Mouse (Mus musculus) mesoderm, embryonic 11.5 days (tissue): ENCODE data around the gene Bhmt.

Experiments used
- DNase-seq: peaks from one replicate; pipeline ENCODE4 v3.0.0-alpha.2; 2012; ENCODE audit warnings: low read depth, low spot score

Bhmt gene

DNA sequence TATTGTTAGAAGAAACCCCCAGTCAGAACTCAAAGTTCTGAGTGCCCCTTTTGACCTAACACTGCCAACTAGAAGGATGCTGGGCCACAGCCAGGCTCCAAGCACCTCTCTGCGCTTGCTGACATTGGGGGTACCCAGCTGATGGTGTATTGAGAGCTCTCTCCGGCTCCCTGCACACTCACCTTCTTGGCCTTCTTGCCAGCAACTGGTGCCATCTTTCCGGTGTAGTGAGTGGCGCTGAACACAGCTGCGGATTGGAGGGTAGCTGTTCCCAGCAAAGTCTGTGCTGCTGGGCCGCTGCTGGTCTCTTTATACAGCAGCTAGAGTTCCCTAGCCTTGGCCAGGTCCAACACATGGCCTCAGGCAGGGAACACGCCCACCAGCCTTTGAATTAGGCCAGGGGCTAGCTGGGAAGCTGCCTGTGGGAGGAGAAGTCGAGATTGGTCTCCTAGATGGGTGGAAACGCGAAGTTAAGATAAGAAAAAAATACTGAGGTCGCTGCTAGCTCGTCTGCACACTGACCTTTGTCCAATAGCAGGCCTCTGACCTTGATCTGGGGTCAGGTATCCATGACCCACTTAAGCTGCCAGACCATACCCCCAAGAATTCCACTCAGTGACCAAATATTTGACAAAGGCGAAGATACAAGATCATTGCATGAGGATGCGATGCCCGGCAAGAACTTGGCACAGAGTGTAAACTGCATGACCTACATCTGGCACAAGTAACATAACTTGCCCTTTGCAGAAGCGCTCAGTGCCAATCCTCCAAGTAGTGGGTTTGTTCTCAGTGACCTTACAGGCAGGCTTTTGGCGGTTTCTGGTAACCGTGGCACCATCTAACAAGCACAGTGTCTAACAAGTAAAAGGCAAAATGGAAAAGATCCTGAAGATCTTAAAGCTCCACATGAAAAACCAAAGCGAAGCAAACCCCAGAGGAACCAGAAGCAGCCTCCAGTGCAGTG is at the start of gene Bhmt:
Gene Bhmt, minus strand, starts transcription at position 680 of the 964 bp plus-strand sequence.
- DNase-seq, result no peak

DNA sequence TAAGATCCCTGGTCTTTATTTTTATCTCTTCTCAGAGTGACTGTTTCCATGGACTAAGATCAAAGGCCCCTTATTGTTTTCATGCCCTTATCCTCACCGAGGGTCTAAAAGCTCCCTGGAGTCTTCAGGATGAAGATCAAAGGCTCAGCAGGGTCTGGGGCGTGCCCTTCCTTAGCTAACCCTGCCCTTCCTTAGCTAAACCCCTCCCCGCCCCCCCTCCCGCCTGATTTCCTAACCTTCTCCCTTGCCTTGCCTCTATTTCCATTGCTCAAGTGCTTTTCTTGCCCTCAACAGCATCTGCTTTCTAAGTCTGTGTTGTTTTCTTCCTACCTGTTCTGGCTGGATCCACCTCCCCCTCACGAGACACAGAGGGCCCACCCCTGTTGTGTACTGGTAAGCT is 49.6 kb upstream of the Bhmt start:
- peak; percentile 18 for DNase-seq

- DNase-seq, result no peak
Measured at GRCm38 (mm10) chr13:93685226-93685625, 47.5 kb upstream of the Bhmt start.

DNA sequence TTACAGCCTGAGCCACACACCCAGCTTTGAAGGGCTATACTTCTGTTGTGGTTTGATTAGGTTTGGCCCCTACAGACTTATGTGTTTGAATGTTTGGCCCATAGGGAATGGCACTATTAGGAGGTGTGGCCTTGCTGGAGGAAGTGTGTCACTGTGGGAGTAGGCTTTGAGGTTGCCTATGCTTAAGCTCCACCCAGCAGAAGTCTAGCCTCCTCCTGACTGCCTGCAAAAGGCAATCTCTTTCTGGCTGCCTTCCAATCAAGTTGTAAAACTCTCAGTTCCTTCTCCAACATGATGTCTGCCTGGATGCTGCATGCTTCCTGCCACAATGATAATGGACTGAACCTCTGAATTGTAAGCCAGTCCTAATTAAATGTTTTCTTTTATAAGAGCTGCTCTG is 45.6 kb upstream of the Bhmt start:
- DNase-seq, result no peak

GRCm38 (mm10) chr13:93676864-93677263 is 39.1 kb upstream of the Bhmt start:
- DNase-seq, result no peak

DNA sequence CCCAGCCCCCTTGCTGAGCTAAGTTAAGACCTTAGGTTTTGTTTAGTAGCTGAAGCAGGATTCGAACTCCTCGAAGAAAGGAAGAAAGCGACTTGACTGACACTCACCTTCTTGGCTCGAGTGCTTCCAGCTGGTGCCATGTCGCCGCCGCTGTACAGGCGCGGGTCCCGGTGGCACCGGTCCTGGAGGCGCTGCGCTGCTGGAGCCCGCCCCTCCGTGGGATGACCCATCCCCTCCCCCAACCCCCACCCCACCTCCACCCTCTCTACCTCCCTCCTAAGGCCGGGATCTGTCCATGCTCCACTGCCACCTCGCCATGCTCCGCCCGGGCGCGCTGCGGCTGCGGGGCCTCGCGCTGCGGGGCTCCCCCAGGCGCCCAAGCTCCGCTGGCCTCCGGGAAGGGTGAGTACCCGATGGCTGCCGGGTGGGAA is 36.4 kb upstream of the Bhmt start, which contains the start of the genes Bhmt2 and Dmgdh:
Gene Bhmt2, minus strand, starts transcription at position 172 of the 431 bp plus-strand sequence.
Gene Dmgdh, plus strand, starts transcription at position 303 of the 431 bp plus-strand sequence.
- no peak for DNase-seq

DNA sequence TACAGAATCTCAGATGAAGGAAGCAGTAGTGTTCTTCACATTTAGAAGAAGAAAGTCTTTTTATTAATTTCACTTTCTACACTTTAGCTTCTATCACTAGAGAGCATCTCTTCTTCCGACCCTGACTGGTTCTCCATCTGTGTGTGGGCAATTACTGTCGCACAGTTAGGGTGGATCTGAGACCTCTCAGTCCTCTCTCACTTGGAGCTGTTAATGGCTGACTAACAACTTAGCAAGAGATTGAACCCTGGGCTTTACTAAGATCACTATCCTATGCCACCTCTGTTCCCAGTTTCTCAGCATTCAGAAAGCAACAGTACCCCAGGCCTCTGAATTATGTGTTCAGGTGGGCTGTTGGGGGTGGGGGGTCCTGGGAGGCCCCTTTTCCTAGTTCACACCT is 35.5 kb upstream of the Bhmt start:
- no peak for DNase-seq

- no peak for DNase-seq
Measured at GRCm38 (mm10) chr13:93672371-93672770, 34.6 kb upstream of the Bhmt start.

GRCm38 (mm10) chr13:93667586-93667985 is 29.8 kb upstream of the Bhmt start:
- no peak for DNase-seq

DNA sequence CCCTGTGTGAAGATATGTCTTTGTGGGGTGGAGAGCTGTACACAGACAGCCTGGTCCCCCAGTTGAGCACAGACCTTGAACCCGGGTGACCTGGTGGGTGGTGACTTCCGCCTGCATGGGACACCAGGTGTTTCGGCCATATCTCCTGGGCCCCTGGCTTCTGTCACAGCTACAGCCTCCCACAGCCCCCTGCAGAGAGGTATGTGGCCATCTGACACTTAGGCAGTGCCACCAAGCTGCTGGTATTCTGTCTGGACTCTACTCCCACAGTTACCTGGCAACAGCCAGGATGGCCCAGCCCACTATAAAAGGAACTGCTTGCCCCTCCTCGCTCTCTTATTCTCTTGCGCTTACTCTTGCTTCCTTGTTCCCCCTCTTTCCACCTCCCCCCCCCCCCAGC is 20.2 kb upstream of the Bhmt start:
- no peak for DNase-seq

GRCm38 (mm10) chr13:93653382-93653781 is 15.6 kb upstream of the Bhmt start:
- no peak for DNase-seq

- no peak for DNase-seq
Measured at GRCm38 (mm10) chr13:93648387-93649130, 10.8 kb upstream of the Bhmt start.

DNA sequence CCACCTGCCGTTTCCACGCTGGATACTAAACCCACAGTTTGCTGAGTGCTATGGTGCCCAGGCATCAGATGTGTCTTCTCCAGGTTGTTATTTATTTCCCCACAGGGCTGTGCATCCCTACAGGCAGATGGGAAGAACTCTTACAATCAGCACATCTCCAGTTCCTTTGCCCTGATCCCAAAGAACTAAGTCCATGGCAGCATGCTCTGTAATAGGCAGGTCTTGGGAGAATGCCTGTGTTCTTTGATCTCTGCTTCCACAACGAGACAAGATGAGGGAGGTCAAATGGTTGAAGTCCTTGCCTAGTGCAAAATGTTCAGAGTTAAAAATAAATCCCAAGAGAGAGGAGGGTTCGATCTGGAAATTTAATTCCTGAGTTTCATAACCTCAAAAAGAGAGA is 1.9 kb upstream of the Bhmt start:
- no peak for DNase-seq

DNA sequence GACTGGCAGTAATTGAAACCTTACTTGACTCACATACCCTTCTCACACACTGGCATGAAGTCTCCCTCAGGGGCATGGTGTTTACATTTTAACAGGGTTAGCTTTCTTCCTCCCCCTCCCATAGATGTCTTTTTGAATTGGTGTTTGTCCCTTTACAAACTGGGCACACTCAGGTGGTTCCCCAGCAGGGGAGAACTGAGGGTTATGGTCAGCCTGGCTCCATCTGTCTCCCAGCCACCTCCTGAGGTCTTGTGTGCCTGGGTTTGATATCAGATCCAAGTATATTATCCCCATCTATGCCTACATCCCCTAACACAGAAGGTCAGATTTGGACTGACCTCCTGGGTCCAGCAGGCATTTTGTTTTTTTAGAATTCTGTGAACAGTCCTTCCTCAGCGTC is 1.2 kb downstream of the Bhmt start:
- DNase-seq, result no peak

- no peak for DNase-seq
Measured at GRCm38 (mm10) chr13:93632927-93633326, 4.8 kb downstream of the Bhmt start.

- no peak for DNase-seq
Measured at GRCm38 (mm10) chr13:93630941-93631705, 6.6 kb downstream of the Bhmt start.

DNA sequence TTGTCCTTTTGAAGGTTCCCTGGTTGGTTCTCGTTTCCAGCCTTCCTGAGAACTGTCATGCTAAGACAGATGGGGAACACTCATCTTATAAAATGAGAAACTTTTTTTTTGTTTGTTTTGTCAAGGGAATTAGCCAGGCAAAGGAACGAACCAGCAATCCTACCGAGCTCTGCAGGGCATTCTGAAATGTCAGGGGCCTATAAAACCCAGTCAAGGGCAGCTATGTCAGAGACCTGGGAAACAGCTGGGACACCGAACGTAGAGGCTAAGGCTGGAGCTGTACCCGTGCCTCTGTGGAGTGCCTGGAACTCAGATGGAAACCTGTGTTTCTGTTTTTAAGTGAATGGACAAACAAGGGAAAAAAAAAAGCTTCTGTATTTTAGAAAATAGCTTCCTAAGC is 8.9 kb downstream of the Bhmt start:
- DNase-seq, result no peak

DNA sequence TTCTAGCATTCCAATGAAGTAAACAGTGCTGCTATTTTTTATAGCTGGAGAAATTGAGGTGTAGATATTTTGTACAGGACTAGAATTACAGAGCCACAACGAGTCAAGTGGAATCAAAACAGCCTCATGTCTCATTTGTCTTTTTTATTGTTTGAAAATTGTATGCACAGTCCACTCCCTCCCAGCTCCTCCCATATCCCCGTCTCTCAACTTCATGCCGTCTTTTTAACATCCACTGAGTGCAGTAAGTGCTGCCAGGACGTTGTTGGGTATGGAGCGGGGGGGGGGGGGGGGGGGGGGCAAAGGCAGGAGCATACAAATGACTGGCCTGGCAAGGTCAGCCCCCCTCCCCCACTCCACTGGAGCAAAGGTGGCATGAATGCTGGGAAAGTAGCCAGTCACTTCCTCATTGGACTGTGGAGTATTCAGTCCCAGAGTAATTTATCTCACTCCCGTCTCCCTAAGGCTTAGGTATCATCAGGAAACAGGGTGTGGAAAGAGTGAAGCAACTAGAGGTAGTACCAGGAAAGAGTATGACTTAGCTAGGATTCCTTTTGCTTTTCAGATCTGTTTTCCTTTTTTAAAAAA is 23.3 kb downstream of the Bhmt start:
- no peak for DNase-seq

DNA sequence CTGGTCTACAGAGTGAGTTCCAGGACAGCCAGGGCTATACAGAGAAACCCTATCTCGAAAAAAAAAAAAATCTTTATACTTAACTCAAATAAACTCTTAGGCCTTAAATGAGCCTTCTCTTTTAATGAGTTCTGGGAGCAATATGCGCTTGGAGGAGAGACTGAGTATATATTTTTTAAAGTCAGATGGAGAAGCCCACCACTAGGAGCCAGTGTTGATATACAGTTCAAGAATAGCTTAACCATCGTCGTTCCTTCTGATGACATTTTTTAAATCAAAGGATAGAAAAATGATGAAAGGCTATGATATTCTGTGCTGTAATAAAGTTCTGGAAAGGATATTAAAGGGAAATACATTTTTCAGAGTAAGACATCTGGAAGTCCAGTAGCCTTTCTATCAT is 24.0 kb downstream of the Bhmt start:
- DNase-seq, result no peak

GRCm38 (mm10) chr13:93612660-93613607 is 24.8 kb downstream of the Bhmt start:
- peak; percentile 74 for DNase-seq
